Mouse (Mus musculus): ENCODE results near the gene Tm2d1.

The Tm2d1 gene

DNA sequence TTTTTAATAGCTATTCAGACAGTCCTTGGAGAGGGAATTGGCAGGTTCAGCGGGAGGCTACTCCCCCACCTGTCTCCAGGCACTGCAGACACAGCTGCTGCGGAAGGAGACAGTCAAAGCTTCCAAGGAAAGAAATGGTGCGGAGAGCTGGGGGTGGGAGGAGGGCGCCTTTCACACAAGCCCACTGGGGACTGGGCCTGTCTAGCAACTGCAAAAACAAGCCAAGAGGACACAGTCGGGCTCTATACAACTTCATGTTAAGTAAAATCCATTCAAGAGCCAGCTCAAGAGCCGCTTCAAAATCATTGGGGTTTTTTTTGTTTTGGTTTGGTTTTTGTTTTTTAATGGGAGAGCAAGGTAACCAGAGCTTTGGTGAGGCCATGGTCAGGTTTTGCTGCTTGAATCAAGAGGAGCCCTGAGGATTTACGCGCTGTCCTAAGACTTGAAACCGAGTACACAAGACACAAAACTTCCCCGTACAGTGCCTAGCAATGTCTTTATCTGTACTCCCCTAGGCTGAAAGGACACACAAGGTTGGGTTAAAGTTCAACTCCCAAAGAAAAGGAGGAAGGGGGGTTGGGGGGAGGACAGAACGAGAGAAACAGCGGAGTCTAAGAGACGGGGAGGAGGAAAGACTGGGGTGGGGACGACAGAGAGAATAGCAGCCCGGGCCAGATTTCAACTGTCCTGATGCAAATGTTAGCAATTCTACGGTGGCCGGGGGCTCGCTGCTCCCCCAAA, 61.6 kb downstream of the Tm2d1 start:
- DNase-seq (ENCODE audit: low read depth, low spot score): peak; percentile 33

DNA sequence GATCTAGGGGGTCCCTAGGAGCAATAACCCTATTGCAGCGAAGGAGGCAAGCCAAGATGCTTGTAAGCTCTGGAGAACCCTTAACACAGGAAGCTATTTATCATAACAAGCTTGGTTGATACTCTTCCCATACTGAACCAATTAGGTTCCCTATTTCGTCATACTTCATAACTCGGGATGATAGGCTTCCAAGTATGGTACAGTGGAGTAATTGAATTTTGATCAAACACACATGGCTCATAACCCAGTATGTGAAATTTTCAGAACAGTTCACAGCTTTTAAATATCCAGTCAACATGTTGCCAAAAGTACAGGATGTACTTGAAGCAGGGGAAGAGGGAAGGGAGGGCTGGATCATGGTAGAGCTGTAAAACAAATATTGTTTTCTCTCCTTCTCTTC, 64.3 kb downstream of the Tm2d1 start:
- DNase-seq (ENCODE audit: low read depth, low spot score): no peak

DNA sequence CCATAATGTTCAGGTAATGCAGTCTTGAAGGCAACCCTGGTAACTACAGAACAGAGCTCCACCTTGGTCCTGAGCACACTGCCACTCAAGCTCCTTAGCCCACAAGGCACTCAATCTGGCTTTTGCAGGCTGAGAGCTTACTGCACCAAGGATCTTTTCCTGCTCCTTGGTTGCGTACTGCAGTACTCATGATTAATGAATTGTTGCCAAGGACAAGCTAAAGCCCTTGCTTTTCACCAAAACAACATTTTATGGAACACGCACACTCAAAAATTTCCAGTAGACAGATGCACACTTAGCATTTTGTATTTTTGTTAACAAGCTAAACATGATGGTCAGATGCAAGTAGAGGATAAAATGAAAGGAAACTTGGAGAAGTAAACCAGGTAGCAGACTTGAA, 66.0 kb downstream of the Tm2d1 start:
- no peak for DNase-seq (ENCODE audit: low read depth, low spot score)
